Mouse (Mus musculus) monocyte, adult 2 months (primary cell): ENCODE measurements around the gene Dcxr.
A peak's percentile ranks its signal among the peaks of the same experiment; 100 is the strongest.
"Not testable (repeated sequence)": the region's sequence is repeated elsewhere in the genome, so short reads cannot be mapped to it uniquely, and the experiment has no call there.

ENCODE experiments used
- DNase-seq, 2 experiments: peaks; one replicate each; pipeline ENCODE4 v3.0.0; 2022; ENCODE audit warnings: low spot score in 2 of 2, low read depth in 1 of 2

Dcxr gene

GRCm38 (mm10) chr11:120727169-120727527, at the start of gene Dcxr:
Gene Dcxr (minus strand): TSS chr11:120727281.
- peak; percentile 55 to 73 for DNase-seq

GRCm38 (mm10) chr11:120775774-120776469, 48.8 kb upstream of the Dcxr start:
- peak; percentile 85 to 94 for DNase-seq

GRCm38 (mm10) chr11:120773463-120774190, 46.5 kb upstream of the Dcxr start:
- no peak for DNase-seq

GRCm38 (mm10) chr11:120772749-120773148, 45.7 kb upstream of the Dcxr start:
- DNase-seq = no peak

GRCm38 (mm10) chr11:120768206-120768605, 41.1 kb upstream of the Dcxr start:
- DNase-seq = no peak

- DNase-seq = not testable (repeated sequence)
These were observed 39.9 kb upstream of the Dcxr start for GRCm38 (mm10) chr11:120767023-120767422.

- DNase-seq = not testable (repeated sequence)
These were observed 36.3 kb upstream of the Dcxr start for GRCm38 (mm10) chr11:120763121-120763999.

GRCm38 (mm10) chr11:120762672-120763041, 35.6 kb upstream of the Dcxr start, which contains the start of gene Hmga1b:
Gene Hmga1b (plus strand): TSS chr11:120762794.
- not testable (repeated sequence) for DNase-seq

GRCm38 (mm10) chr11:120761811-120762671, 35.0 kb upstream of the Dcxr start:
- no peak for DNase-seq

GRCm38 (mm10) chr11:120760236-120760635, 33.2 kb upstream of the Dcxr start:
- DNase-seq = no peak

- no peak for DNase-seq
These were observed 24.5 kb upstream of the Dcxr start for GRCm38 (mm10) chr11:120751606-120752005.

- peak in 1 of 2 experiments; percentile 46 for DNase-seq
These were observed 22.3 kb upstream of the Dcxr start for GRCm38 (mm10) chr11:120749430-120749829.

GRCm38 (mm10) chr11:120747974-120748373, 20.9 kb upstream of the Dcxr start:
- no peak for DNase-seq

GRCm38 (mm10) chr11:120744121-120744701, 17.1 kb upstream of the Dcxr start:
- no peak for DNase-seq

GRCm38 (mm10) chr11:120740981-120741380, 13.9 kb upstream of the Dcxr start:
- no peak for DNase-seq

- DNase-seq = no peak
These were observed 9.3 kb upstream of the Dcxr start for GRCm38 (mm10) chr11:120736424-120736823.

- DNase-seq = no peak
These were observed 6.4 kb upstream of the Dcxr start for GRCm38 (mm10) chr11:120733521-120733920.

- no peak for DNase-seq
These were observed 5.0 kb upstream of the Dcxr start, which contains the start of gene Cbr2 for GRCm38 (mm10) chr11:120731858-120732680. Gene Cbr2 (minus strand): TSS chr11:120732114.

- DNase-seq = no peak
These were observed 4.3 kb upstream of the Dcxr start for GRCm38 (mm10) chr11:120731395-120731794.
